Mouse (Mus musculus) thymus, postnatal 36 days (tissue): ENCODE measurements at regions not wholly inside any gene's neighbourhood (a gene's known extent, or its start where the extent isn't known, plus 50 kb on each side); places are given as distances from the start of the nearest gene placed in this dataset.
A peak's percentile ranks its signal among the peaks of the same experiment; 100 is the strongest.

ENCODE experiments used
- DNase-seq, 2 experiments: peaks; one replicate each; pipeline ENCODE4 v3.0.0; 2022; ENCODE audit warnings: mixed read lengths in 2 of 2

DNA sequence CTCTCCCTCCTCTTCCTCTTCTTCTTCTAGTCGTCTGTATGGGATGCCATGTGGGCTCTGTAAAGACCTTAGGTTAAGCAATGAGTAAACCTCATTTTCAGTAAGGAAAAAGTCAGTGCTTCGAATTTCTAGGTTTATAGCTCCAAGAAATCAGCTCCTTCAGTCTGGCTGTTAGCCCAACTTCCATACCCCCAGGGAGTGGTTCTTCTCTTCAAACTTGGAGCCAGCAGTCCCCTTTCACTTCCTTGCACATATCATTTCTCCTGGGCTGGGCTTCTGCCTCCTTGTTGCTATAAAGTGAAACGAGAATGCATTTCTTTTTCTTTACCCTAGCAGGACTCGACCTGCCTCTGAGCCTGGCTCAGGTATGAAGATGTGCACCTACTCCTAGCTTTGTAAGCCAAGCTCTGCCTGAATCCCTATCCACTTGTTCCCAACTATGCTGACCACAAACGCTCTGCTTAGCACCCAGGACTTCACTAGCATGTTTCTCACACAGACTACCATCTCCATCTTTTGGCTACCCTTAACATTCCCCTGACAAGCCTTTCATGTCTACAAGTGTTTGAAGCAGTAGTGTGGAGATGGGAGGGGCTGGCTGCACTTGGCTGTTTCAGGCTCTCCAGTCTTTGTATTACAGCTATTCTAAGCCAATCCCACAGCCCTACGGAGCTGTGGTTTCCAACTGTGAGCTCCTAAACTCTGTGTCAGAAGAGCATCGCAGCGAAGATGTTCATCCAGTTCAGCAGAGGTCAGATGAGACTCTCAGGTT is 243.8 kb upstream of the Tprg start:
- DNase-seq: no peak

GRCm38 (mm10) chr16:25044637-25045036 is 242.0 kb upstream of the Tprg start:
- DNase-seq: no peak

DNA sequence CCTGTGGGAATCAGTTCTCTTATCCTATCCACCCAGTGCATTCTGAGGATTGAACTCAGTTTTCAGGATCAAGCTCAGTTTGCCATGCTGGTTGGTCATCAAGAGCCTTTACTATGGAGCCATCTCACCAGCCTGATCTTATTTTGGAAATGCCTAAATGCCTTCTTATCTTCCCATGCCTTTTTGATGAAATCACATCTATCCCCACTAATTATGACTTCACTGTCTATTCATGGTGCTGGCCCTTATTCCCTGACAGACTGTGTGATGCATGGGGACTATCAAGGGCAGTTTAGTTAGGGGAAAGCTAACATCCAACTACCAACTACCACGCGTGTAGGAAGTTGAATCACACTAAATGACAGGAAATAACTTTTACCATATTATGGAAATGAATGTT is 238.9 kb upstream of the Tprg start:
- DNase-seq: no peak

- DNase-seq: no peak
Measured at GRCm38 (mm10) chr16:25049928-25050510, 236.6 kb upstream of the Tprg start.

GRCm38 (mm10) chr16:25051044-25051443 is 235.6 kb upstream of the Tprg start:
- DNase-seq: no peak

GRCm38 (mm10) chr16:25052428-25052827 is 234.2 kb upstream of the Tprg start:
- no peak for DNase-seq

DNA sequence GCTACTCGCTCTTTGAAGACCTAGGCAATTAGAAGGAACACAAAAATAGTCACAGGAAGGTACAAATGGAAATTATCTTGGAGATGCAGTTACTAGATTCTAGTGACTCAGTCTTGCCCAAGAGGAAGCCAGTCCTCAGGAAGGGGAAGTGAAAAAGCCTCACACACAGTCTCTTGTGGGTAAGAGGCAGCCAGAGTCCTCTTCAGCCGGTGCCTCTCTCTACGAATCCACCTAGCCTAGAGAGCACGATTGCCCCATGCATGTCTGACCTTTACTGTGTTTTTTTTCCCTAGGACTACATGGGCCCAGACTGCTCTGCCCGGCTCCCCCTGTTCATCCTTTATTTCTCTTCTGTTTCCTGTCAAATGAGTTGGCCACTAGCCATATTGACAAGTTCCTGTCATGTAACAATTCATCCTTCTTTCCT is 233.7 kb upstream of the Tprg start:
- DNase-seq: no peak

- DNase-seq: no peak
Measured at GRCm38 (mm10) chr16:25054304-25054703, 232.3 kb upstream of the Tprg start.

GRCm38 (mm10) chr16:25055376-25055775 is 231.2 kb upstream of the Tprg start:
- DNase-seq: peak; percentile 43 to 55

DNA sequence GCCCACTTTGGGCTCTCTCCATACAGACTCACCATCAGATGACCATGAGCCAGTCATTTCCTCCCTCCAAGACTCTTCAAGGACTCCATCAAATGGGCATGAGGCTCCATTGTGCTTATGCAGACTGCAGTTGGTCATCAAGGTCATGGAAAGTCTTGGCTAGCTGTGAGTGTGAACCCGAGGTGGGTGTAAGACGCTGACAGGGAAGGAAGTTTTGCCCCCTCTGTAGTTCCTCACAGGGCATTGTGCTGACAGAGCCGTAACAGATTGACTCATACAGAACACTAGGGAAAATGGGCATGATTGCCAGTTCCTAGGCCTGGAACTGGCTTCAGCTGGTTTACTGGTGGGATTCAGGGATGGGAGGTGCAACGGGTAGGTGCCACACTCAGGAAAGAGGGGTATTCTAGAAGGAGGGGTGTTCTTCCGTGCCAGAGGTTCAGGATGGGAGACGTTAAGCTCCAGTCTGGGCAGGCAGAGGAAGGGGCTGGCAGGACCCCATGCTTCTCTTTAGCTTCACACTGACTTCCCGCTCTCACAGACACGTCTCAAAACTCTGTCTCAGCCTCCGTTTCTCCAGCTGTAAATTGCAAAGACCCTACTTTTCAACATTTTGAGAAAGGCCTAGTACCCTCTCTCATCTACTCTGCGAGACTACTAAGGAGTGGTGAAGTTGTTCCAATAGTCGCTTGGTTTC is 228.4 kb upstream of the Tprg start:
- DNase-seq: no peak

GRCm38 (mm10) chr16:25058812-25059501 is 227.7 kb upstream of the Tprg start:
- peak; percentile 78 to 81 for DNase-seq

GRCm38 (mm10) chr16:25059504-25059992 is 227.1 kb upstream of the Tprg start:
- DNase-seq: peak; percentile 38 to 49

GRCm38 (mm10) chr16:25060266-25060665 is 226.4 kb upstream of the Tprg start:
- no peak for DNase-seq

GRCm38 (mm10) chr16:25061631-25062030 is 225.0 kb upstream of the Tprg start:
- DNase-seq: no peak

- no peak for DNase-seq
Measured at GRCm38 (mm10) chr16:25063981-25064380, 222.6 kb upstream of the Tprg start.

- DNase-seq: peak; percentile 79 to 82
Measured at GRCm38 (mm10) chr16:25064538-25064937, 222.1 kb upstream of the Tprg start.

GRCm38 (mm10) chr16:25066822-25067221 is 219.8 kb upstream of the Tprg start:
- no peak for DNase-seq

- peak in 1 of 2 experiments; percentile 33 for DNase-seq
Measured at GRCm38 (mm10) chr16:25067276-25068249, 219.1 kb upstream of the Tprg start.

DNA sequence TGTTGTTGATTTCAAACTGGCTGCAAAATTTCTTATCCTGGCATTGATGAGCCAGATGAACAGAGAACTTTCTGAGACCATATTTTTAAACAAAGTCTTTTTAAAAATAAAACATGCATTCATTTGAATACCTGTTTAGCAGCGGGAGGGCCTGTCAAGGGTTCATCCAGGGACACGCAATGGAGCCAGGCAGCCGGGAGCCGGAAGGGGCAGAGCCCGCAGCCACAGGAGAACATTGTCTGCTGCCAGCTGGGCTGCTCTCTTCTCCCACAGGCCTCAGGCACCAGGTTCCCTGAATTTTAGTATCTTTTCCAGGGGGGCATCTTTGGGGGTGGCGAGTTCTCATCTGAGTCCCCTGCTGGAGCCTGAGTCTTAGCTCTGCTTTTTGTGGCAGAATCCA is 205.8 kb upstream of the Tprg start:
- DNase-seq: no peak

- DNase-seq: no peak
Measured at GRCm38 (mm10) chr16:25083729-25084128, 202.9 kb upstream of the Tprg start.

DNA sequence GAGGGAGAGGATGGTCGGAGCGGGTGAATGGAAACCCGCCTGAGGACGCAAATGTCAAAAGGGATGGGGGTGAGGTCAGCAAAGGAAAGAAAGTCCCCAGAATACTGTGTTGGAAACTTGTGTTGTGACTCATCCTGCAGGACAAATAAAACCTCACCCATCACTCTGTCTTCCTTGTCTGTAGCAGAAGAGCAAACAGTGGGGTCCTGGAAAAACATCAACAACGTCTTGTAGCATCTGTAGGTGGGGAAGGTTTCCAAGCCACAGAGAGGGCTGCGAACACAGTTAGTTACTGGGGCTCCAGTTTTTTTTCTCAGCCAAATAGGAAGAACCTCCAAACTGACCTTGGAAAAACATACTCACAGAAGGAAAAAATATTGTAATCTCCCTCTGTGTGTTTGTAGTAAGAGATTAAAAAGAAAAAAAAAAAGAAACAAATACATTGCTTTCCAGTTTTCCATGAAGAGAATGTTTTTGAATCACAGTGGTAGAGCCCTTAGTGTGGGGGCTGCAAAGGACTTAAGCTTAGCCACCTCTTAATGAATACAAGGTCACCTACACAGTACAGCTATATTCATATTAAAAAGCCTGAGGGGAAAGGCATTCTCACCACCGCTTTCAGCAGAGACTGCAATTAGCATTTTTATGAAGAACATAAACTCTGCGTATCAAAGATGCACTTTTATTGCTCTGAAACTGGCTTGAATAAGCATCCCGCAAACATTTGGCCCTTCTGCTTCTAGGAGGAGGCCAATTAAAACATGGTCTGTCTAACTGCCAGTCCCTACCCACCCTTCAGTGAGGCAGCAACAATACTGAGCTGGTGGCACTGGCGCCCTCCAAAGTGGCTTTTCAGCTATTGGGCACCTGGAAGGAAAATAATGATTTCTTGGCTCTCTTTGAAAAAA is 198.6 kb upstream of the Tprg start:
- no peak for DNase-seq
